Mouse (Mus musculus): Measurements from ENCODE around the gene Cln6. TPM values are rescaled to one million over a fixed set of nuclear protein-coding genes. Genes with fewer than 3 reads are reported as not detected.
"Not testable (repeated sequence)": the region's sequence is repeated elsewhere in the genome, so short reads cannot be mapped to it uniquely, and the experiment has no call there.

Cln6 gene
- total RNA-seq (2021) = 10 to 100 TPM; 10.0 to 11.9 TPM
- long read RNA-seq, experiment 1, transcript Cln6-201 (7 exons, 2,142 nt) = major isoform, 9 of 13 reads
- long read RNA-seq, experiment 1, partial matches to known transcripts = 1 of 13 reads
- long read RNA-seq, experiment 1, other reads (novel, unspliced or antisense) = 3 of 13 reads
- long read RNA-seq, experiment 2, partial matches to known transcripts = 1 of 3 reads
- long read RNA-seq, experiment 2, other reads (novel, unspliced or antisense) = 0 of 3 reads

DNA sequence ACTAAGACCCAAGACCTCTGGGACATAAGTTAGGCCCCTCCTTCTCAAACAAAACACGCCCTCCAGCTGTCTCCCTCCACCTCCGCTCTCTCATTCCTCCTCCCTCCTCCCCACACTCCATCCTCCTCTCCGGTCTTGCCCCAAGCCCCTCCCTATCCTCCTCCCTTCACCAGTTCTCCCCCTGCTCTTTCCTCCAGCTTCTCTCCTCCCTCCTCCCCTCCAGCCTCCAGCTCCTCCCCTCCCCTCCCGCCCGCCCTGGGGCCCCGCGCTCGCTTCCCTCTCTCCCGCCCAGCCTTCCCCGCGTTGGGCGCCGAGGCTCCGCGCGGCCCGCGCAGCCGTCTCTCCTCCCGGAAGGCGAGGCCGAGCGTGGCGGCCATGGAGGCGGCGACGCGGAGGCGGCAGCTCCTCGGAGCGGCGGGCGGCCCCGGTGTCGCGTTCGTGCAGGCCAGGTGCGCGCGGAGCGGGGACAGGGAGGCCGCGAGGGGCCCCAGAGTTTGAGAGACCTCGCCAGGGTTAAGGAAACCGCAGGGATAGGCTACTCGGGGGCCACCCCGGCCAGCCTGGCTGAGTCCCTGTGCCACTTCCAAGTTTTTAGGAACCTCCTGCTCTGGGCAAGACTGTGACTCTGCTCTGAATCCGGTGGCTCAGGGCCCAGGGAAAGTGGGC, at the start of gene Cln6:
TSS of gene Cln6 (plus strand) at position 280 of the 666 bp plus-strand sequence.
- peak within 1 kb of the TSS; percentile 84 for H3K27ac ChIP-seq
- peak within 1 kb of the TSS; percentile 81 for H3K4me3 ChIP-seq
- no peak for TF ChIP-seq CTCF (IDR thresholded peaks at IDR 0.05)
- DNase-seq (ENCODE audit: extremely low spot score in 1 of 2, low spot score in 2 of 2) = peak; percentile 72 to 75
- intact Hi-C loops (cut with DNase I) = no loop called here

GRCm38 (mm10) chr9:62789856-62790255, 48.7 kb upstream of the Cln6 start:
- no peak for DNase-seq (ENCODE audit: extremely low spot score in 1 of 2, low spot score in 2 of 2)
- no peak for TF ChIP-seq CTCF (IDR thresholded peaks at IDR 0.05)
- intact Hi-C loops (cut with DNase I) = no loop called here
- Histone ChIP-seq H3K4me3 (no peak overlapping the region), H3K27ac (no peak overlapping the region)

DNA sequence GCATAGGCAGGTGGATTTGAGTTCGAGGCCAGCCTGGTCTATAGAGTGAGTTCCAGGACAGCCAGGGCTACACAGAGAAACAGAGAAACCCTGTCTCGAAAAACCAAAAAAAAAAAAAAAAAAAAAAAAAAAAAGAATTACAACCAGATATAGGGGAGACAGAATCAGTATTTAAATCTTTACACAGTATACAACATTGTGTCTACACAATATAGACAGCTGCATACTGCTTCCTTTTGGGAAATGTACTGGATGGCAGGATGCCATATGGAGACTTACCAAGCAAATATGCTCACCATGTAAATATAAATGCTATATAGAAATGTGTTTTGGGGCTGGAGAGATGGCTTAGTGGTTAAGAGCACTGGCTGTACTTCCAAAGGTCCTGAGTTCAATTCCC, 39.4 kb upstream of the Cln6 start:
- intact Hi-C loops (cut with DNase I); DNase-seq (ENCODE audit: extremely low spot score in 1 of 2, low spot score in 2 of 2); H3K27ac ChIP-seq; H3K4me3 ChIP-seq: not testable (repeated sequence)

DNA sequence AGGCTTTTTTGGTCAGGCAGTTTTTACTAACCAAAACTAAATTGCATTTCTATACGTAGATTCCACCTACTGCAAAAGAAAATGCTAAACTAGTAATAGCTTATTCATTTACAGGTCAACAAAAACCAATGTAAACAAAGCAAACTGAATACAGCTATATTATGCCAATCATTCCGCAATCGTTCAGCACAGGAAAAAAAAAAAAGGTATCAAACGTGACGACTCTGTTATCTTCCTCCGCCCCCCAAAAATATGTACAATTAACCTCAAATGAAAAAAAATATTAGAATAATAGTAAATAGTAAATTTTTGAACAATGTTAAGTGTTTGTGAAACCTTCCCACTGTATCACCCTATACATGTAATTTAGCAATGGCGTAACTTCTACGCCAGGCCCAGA, 28.5 kb upstream of the Cln6 start:
- intact Hi-C loops (cut with DNase I) = no loop called here
- Histone ChIP-seq H3K27ac (peak overlapping the region; percentile 99), H3K4me3 (peak overlapping the region; percentile 98)
- TF ChIP-seq CTCF (IDR thresholded peaks at IDR 0.05) = no peak
- no peak for DNase-seq (ENCODE audit: extremely low spot score in 1 of 2, low spot score in 2 of 2)

- DNase-seq (ENCODE audit: extremely low spot score in 1 of 2, low spot score in 2 of 2) = no peak
- intact Hi-C loops (cut with DNase I) = loop anchor here (1.0 kb wide), 1 partner anchor 17 kb away; no protein-coding TSS in a partner anchor
- Histone ChIP-seq H3K4me3 (peak overlapping the region; percentile 98), H3K27ac (peak overlapping the region; percentile 99)
- TF ChIP-seq CTCF (IDR thresholded peaks at IDR 0.05) = peak; percentile 23
These were observed 27.8 kb upstream of the Cln6 start for GRCm38 (mm10) chr9:62810543-62811515.

DNA sequence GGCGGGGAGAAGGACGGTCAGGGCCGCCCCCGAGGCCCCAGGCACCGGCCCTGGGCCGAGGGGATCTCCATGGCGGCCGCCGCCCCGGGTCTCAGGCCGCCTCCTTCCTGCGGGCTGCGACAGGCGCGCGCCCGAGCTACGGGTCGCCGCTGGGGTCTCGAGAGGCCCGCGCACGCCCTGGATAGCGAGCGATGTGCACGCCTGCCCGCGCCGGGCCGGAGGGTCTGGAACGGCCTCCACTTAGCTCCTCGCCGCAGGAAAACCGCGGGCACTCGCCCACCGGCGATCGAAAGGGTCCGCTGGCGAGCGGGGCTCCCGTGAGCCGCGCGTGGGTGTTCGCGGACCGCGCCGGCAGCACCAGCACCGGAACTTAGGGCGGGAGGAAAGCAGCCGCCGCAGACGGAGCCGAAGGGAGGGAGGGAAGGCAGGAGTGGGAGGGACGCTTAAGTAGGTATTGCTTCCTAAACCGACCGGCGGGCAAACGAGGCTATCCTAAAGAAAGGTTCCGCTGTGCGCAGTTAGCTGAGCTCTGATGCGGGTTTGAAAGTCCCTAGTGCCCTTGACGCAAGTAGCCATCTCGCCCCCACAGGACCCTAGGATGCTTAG, 27.0 kb upstream of the Cln6 start, which contains the start of gene Fem1b:
TSS of gene Fem1b (minus strand) at position 419 of the 606 bp plus-strand sequence.
- Histone ChIP-seq H3K4me3 (peak within 1 kb of the TSS; percentile 98), H3K27ac (peak within 1 kb of the TSS; percentile 99)
- DNase-seq (ENCODE audit: extremely low spot score in 1 of 2, low spot score in 2 of 2) = peak; percentile 86 to 88
- no peak; the same call in 1 of the 2 replicates for TF ChIP-seq CTCF (IDR thresholded peaks at IDR 0.05)
- intact Hi-C loops (cut with DNase I) = loop anchor here (1.0 kb wide), 1 partner anchor 17 kb away; no protein-coding TSS in a partner anchor

DNA sequence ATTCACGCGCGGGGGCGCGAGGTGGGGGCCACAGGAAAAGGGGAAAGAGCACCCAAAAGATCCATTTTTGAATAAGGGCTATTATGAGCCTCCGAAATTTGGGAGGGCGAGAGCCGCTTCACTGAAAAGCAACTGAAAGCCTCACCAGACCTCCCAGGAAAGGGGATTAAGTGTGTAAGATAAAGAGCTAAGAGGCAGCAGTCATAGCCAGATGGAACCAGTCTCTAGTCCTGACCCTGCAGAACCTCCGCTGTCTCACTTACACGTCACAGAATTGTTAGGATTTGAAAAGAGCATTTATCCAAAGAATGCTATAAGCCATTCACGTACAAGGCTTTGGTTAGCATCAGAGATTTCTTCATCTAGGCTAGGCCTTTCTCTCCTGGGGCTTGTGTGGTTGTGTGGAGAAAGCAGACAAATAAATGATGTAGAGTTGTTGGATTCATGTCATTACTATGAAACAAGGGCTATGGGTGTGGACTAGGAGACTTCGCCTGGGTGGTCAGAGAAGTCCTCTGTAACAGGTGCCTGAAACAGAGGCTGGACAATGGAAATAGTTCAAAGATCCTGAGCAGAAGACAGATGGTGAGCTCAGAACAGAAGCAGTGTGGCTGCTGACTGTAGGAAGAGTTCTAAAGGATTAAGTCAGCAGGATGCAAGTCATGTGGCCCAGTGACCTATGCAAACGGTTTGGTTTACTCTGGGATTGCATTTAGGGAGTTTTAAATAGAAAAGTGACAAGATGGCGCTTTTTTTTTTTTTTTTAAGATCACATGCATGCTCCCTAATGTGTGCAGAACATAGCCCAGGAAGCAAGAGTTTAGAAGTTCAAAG, 26.2 kb upstream of the Cln6 start:
- Histone ChIP-seq H3K4me3 (peak overlapping the region; percentile 98), H3K27ac (peak overlapping the region; percentile 99)
- intact Hi-C loops (cut with DNase I) = no loop called here
- TF ChIP-seq CTCF (IDR thresholded peaks at IDR 0.05) = no peak
- no peak for DNase-seq (ENCODE audit: extremely low spot score in 1 of 2, low spot score in 2 of 2)

DNA sequence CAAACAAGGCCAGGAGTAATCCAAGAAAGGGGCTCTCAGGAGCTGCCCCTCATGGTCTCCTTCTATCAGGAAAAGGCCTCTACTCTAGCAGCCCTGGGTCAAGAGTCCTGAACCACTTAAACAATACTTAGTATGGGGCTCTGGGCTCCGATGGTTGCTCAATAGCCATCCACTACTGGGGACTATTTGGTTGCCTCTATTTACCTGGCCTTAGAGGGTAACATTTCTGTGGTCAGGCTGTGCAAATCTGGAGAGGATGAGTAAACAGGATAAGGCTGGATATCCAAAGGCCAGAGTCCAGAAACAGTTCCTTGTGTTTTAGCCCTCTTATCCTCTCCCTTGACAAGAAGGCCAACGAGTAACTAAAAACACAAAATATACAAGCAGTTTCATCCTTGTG, 23.8 kb upstream of the Cln6 start:
- intact Hi-C loops (cut with DNase I) = no loop called here

DNA sequence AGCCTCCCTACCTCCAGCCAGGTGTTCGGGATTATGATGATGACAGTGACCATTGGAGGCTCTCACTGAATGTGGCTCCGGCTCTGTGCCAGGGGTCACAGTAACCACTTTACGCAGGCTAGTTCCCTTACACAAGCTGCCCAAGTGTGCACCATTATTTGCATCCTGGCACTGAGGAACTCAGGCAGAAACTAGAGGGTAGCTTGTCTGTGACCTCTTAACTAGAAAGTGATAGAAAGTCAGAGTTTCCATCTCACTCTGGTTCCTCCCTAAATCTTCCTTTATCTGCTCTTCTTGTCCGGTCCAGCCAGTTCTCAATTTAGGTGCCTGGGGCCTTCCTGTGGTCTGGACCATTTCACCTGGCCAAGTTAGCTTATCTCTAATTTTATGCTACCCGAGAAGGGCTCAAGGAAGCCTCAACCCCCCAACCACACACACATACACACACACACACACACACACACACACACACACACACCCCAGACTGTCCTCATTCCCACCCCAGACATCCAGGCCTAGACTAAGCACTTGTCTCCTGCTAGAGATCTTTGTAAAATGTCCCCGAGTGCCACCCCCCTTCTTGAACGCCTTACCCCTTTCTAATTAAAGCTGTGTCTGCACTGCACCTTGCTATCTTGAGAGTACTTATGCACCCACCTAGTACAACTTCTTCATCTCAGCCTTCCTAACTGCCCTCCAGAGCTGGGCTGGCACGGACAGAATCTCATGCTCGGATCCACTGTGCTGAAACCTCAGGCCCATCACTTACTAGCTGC, 22.1 kb upstream of the Cln6 start:
- intact Hi-C loops (cut with DNase I) = no loop called here
- no peak for TF ChIP-seq CTCF (IDR thresholded peaks at IDR 0.05)
- no peak overlapping the region for H3K4me3 ChIP-seq
- H3K27ac ChIP-seq = no peak overlapping the region
- no peak for DNase-seq (ENCODE audit: extremely low spot score in 1 of 2, low spot score in 2 of 2)

More for the DNA sequence above, 23.8 kb upstream of the Cln6 start:
- TF ChIP-seq CTCF (IDR thresholded peaks at IDR 0.05) = no peak
- H3K27ac ChIP-seq = no peak overlapping the region
- H3K4me3 ChIP-seq = no peak overlapping the region
- DNase-seq (ENCODE audit: extremely low spot score in 1 of 2, low spot score in 2 of 2) = no peak

DNA sequence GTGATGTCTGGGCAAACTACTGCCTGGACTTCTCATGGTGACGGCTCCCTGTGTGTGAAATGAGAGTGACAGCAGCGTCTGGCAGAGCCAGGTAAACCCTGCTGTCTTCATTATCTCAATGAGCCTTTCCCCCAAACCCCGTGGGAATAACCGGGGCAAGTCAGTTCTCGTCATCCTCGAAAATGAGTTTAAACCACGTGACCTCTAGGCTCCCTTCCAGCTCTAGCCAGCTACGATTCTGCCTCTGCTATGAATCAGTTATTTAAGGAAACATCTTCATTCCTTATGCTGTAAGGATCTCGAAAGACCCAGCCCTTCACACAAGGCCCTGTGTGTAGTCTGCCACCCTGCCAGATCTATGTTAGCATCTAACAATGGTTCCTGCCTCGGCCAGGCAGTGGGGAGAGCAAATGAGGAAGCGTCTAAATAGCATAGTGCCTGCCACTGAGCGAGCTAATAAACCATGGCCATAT, 21.4 kb upstream of the Cln6 start:
- no peak overlapping the region for H3K27ac ChIP-seq
- TF ChIP-seq CTCF (IDR thresholded peaks at IDR 0.05) = no peak
- H3K4me3 ChIP-seq = no peak overlapping the region
- intact Hi-C loops (cut with DNase I) = no loop called here
- DNase-seq (ENCODE audit: extremely low spot score in 1 of 2, low spot score in 2 of 2) = no peak
